Mouse (Mus musculus) heart, postnatal 4 days (tissue): ENCODE results near the gene Erc2. TPM values are rescaled to one million over a fixed set of nuclear protein-coding genes. Genes with fewer than 3 reads are reported as not detected.

Source experiments
- DNase-seq: peaks from one replicate; pipeline ENCODE4 v3.0.0; 2021
- total RNA-seq, 2 experiments: library from RNA; stranded (reverse); gene quantifications; 2 replicates each; pipeline ENCODE4 v1.2.3; 2021

The Erc2 gene
- 1 to 10 TPM; 3.8 to 4.0 TPM for total RNA-seq

DNA sequence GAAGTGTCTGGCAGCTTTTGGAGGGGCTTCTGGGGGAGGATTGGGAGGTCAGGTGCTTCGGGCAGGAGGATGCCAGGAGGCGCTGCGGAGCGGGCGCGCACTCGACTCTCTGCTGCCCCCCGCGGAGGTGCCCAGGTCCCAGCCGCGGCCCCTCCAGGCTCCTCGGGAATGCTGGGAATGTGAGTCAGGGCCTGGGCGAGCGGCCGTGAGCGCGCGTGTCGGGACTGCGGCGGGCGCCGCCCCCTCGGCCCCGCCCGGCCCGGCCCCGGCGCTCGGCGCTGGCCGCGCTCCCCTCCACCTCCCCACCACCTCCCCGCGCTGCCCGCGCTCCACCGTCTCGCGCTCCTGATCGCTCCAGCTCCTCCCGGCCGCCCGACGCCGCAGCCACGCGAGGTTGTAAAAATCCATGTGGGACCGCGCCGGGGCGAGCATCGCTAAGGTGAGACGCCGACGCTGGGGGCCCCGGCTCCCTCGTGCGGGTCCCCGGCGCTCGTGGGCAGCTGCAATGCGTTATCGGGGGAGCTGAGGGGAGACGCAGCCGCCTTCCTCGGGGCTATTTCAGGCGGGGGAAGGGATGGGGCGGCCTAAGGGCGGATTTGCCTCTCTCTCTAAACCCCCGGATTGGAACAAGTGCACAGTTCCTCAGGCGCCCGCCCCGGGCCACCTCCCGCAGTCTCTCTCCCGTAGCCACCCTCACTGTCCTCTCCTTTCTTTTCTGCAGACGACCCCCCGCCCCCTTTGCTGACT lies at the start of gene Erc2:
Gene Erc2, plus strand, starts transcription at position 253 of the 747 bp plus-strand sequence.
- DNase-seq, result peak; percentile 82

DNA sequence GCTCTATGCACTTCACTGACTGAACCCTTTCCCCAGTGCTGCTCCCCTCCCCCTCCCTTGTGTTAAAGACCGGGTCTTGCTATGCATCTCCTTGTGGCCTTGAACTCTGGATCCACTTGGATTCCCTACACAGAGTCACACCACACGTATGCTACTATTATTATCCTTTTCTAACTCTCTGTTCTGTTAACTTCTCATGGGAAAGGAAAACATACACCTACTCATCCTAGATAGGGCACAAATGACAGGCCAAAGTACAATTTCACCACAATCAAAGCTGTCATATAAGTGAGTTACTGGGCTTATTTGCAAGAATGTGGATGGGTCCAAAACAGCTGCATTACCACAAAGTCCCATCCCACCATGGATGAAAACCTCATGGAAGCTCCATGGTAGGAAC lies 43.8 kb upstream of the Erc2 start:
- no peak for DNase-seq

DNA sequence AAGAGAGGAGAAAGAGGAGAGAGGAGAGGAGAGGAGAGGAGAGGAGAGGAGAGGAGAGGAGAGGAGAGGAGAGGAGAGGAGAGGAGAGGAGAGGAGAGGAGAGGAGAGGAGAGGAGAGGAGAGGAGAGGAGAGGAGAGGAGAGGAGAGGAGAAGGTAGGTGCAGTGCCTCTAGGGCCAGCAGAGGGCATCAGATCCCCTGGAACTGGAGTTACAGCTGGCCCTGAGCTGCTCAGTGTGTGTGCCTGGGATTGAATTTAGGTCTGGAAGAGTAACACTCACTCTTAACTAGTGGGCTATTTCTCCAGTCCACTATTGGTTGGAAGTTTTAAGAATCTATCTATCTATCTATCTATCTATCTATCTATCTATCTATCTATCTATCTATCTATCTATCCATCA lies 32.6 kb upstream of the Erc2 start:
- DNase-seq, result peak; percentile 11

DNA sequence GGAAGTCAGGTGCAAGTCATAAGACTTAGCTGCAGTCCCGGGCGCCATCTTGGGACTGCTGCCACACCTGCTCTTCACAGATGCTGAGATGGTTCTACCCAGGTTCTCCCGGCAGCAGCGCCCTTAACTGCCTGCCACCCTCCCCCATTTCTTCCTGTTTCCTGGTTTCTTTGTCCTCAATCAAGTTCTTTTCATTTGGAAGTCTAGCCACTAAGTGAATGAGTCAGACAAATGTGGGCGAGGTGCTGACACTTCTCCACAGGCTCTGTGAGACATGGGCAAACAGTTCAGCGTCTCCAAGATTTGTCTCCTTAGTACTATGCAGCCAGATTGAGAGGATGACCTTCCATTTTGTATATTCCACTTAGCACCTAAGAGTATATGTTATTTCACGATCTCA lies 30.1 kb upstream of the Erc2 start:
- no peak for DNase-seq

DNA sequence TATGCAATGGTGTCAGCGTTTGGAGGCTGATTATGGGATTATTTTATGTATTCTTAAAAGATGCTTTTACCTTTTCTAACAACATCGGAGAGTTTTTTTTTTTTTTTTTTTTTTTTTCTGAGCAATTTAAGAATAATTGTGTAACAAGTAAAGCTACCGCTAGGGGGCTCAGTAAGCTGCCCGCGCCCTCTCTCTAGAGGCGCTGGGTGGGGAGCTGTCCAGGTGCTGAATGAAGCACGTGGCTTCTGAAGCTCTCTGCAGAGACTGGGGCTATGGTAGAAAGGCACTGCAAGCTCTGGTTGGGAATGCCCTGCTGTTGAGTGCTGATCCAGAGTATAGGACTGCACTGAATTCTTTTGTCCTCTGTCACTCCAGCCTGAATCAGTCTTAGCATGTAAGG lies 26.0 kb upstream of the Erc2 start:
- DNase-seq, result peak; percentile 92

DNA sequence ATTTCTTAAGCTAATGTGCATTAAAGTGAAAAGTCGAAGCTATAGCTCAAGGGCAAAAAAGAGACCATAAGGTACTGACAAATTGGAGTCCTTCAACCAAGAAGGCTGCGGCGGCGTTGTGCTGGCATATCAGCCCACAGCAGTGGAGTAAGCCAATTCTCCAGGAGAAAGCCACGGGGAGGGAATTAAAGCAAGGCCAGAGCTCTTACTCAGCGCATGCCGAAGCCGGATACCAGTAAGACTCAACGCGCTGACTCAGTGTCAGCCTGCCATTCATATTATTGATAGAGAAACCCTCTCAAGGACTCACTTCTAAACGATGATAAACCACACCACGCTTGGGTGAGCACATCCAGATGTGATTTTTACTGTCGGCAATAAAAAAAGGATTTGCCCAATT lies 20.1 kb upstream of the Erc2 start:
- DNase-seq, result no peak

DNA sequence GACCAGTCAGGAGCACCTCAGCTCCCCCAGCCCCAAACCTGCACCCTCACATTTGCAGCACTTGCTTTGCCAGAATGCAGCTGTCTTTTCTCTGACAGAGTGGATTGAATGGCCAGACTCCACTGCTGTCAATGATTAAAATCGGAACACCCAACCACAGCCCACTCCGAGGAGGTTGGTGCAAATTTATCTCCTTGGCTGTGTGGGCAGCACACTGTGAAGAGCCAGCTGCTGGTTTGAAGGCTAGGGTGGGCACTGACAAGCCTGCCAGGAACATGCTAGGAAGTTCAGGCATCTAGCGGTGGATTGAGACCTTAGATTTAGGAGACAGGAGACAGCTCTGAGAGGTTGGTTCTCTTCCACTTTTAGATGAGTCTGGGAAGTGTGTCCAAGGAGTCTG lies 14.8 kb upstream of the Erc2 start:
- DNase-seq, result no peak

DNA sequence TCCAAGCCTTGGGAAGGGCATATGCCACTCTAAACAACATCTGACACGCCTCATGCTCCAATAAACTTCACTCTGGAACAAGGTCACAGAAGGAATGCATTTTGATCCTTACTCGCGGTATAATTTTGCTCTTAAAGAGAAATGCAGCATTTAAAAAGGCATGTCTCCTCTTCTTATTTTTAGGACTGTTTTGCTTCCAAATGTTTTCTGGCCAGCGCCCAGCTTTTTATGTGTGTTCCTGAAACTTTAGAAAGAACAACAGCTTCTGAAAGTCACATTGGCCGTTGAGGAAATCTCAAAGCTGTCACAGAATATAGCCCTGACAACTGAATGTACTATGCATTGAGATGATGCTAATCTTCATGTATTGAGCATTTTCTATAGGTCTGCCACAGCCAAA lies 8.5 kb upstream of the Erc2 start:
- DNase-seq, result no peak

DNA sequence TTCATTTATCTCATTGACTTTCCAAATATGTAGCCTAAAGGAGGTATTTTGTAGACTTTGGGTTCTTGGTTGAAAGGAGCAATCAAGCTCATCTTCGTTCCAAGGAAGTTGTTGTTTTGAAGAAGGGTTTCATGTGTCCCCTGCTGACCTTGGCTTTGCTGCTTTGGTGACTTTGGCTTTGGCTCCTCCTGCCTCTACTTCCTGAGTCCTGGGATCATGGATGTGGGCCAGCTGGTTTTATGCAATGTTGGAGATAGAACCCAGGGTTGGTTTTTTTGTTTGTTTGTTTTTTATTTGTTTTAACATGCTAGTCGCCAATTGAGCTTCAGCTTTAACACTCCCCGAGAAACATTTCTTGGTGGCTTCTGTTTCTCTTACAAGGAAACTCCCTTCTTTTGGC lies 4.9 kb upstream of the Erc2 start:
- no peak for DNase-seq

DNA sequence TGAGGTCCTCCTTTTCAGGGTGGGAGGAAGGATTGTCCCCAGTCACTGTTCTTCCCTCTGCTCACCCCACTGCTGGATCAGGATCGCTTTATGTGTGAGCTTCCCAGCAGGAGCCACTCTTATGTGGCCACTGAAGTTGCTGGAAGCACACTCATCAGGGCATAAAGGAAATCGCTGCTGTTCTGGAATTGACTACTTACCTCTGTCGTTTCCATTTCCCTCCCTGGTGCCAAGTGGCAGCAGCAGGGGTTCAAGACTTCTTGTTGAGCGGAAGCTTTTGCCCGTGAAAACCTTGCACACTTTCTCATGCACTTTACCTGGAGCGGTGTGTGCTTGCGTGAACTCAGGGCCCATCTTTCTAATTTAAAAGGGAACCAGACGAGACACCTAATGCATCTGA lies 652 bp upstream of the Erc2 start:
- no peak for DNase-seq

DNA sequence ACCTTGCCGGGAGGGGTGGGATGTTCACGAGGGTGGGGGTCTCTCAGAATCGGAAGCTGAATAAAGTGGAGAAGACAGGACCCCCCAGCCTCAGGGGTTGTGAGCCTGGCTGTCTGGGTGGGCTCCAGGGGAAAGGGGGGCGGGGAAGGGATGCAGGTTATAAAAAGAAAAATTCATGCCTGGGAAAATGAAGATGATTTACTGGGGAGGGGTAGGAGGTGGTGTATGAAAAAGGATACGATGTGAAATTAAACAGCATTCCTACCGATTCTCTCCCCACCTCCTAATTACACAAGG lies 643 bp downstream of the Erc2 start:
- DNase-seq, result no peak

DNA sequence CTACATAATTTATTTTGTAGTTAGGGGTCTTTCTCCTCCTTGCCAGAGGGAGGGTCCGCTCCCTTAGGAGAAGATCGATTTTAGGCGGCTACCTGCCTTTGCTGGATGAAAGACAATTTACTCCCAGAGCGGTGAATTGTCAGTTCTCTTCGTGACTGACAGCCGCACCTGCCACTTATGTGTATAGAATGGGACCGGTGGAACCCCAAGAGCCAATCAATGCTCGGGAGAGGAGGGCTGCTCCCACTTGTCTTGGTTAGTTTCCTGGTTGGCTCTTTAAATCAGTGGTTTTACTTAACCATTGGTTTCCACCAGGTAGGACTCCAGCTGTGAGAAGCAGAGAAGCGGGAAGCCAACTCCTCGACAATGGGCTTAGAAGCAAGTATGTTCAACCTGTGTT lies 1.1 kb downstream of the Erc2 start:
- DNase-seq, result peak; percentile 69

DNA sequence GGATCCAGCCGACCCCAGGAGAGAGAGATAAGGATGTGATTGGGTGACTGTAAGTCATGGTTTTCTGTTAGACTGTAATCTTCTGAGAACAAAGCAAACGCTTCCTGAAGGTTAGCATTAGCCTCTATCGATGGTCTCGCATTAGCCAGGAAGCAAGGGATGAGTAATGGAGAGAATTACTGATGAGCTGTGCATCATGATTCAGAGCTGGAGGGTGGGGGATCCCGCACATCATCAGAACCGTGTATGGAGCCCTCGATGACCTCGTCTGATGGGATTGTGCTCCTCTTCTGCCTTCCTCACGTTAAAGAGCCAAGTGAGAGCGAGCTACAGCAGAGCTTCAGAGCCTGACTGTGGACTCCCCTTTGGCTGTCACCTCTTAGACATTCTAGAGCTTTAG lies 6.5 kb downstream of the Erc2 start:
- DNase-seq, result no peak

DNA sequence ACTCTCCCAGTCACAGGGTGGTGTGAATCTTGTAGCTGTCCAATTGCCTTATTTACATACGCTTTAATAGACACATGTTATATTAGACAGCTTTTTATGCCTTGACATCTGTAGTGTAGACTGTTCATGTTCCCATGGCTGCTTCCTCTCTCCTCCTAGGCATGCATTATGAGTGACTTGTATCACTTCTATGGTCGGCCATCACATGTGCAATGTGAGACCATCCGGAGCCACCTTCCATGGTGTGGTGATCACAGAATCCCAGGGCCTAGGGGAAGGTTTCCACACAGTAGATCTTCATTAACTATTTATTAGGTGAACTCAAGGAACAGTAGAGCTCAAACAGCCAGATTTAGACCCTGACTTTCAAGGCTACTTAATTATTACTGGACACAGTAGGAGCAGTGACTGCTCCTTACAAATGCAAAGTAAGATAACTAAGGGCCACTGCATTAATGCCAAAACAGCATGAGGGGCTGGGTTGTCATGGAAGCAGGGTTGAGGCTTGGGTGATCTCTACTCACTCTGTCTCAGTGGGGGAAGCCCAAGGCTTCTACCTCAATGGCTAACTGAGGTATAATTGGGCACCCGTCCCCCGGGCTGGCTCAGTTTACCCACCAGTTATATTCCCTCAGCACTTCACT lies 7.3 kb downstream of the Erc2 start:
- DNase-seq, result no peak

DNA sequence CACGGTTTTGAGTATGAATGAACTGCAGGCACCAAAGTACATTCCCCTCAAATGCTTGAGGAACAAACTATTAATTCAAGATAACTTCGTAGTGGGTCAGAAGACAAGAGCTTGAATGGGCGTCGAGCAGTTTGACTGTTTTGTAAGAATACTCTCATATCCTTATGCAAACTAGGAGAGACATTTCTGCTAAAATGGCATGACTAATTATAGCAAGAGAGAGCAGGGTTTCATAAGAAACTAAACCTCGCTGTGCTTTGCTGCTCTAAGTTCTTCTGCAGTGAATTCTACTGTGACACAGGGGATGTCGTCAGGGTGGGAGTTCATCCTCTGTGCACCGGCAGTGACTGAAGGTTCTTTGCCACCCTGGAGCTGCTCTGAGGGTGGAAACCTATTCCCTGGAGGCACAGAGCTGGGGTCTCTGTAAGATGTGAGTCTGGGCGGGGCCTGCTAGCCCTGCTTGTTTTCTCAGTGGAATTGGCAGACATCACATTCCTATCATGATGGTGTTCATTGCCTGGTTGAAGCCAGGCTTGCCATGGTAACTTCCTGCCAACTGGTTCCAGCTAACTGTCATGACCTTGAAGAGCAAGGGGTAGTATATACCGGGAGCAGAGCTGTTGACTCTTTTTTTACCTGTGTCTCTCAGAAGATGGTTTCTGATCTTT lies 8.9 kb downstream of the Erc2 start:
- no peak for DNase-seq

DNA sequence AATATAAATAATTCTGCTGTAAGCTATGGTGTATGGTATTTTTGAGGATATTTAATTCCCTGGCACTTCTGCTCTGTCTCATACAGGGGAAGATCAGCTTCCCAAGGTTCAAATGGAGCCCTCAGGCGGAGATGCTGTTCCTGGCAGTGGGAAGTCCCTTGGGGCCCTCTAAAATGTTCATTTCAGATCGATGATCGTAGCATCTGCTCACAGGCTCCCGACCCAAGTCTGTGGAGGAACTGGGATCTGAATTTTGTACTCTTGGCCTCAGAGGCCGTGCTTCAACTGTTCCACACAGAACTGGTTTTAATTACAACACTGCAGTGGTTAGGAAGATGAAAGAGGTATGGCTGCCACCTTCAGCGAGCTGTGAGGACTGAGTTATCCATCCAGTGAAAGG lies 12.5 kb downstream of the Erc2 start:
- DNase-seq, result no peak

DNA sequence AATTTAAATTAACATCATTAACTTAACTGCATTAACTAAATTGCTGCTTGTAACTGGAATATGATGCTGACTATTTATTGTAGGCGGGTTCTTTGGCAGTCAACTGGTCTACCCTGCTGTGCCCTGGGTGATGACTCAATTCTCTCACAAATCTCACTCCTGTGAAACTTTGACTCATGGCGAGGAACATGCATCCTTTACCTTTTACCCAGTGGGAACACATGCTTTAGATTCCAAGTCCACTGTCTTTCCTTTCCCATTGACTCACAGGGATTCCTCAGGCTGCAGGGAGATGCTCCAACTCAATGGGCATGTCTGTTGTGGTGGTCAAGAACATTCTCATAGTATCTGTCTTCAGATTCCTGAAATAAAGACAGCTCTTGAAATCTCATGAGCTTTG lies 14.3 kb downstream of the Erc2 start:
- no peak for DNase-seq

DNA sequence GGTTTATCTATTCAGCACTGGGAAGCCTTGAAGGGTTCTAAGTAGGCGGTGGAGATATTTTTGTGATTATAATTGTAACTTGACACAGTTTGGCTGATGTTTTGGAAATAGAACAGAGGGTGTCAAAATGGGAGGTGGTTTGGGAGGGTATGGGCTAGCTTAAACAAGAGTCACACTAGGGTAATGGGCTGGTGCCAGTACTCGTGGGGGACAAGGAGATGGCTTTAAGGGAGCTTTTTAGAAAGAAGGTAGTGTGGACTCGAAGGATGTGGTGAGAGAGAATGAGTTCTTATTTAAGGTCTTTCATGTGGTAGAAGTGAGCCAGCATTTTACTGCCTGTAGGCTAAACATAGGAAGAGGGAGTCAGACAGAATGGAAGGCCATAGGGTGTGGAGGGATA lies 19.2 kb downstream of the Erc2 start:
- no peak for DNase-seq

DNA sequence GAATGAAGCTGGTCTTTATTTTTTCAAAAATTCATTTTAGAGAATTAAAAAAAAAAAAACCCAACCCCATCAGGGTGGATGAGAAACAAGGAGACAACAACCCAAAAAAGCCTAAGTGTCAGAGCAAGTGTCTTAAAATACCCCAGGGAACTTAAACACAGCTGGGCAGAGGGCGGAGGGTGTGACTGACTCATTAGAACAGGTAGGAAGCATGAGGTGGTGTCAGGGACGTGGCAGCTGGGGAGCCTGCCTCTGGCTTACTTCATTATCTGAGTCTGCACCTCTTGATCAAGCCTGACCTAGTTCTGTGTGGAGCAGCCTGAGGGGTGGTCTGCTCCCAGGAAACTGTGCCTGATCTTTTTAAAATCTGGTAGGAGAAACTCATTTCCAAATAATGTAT lies 20.8 kb downstream of the Erc2 start:
- DNase-seq, result no peak

DNA sequence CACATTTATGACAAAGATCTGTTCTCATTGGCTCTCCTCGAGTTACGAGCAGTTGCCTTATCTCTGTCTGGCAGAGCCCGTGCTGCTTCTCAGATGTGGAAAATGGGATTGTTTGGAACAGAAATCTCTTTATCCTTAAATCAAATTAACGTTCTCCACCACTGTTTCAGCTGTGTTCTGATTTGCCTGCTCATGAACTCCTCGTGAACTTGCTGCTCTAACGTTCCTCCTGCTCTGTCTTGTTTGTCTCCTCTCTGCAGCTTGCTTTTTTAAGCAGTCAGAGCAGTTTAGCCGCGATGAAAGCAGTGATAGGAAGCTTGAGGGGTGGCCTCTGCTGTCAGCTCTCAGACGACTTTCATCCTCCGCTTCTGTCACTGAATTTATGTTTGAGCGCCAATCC lies 32.4 kb downstream of the Erc2 start:
- DNase-seq, result no peak

DNA sequence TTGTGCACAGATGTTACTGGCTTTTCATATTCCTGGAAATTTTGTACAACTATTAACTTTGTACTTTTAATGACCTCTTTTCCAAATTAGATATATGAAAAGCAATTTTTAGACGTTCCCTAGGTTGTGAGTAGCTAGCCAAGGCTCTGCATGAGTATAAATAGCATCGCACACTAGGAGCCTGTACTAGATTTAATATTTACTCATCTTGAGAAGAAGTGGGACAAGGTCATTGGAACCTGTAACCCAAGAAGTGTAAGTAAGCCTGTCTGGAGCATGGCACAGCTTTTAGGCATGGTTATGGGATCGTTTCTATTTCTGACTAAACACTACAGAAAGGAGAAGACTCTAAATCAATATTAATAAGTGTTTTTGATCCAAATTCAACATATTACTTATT lies 36.4 kb downstream of the Erc2 start:
- no peak for DNase-seq

DNA sequence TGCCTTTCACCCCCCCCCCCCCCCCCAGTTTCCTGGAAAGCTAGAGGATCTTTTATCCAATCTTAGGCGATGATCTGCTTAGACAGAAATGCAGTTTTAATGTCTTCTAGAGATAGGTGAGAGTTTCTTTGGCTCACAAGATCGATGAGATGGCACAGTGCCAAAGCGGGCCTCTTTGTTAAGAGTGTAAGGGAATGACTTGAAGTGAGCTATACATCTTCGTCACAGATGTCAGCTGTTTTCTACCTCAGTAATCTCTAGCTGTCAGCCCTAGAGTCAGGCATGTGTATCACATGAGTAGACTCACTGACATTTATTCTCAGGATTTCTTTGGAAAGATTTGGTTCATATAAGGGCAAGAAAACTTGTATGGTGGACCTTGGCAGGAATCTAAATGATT lies 39.2 kb downstream of the Erc2 start:
- DNase-seq, result peak; percentile 7

DNA sequence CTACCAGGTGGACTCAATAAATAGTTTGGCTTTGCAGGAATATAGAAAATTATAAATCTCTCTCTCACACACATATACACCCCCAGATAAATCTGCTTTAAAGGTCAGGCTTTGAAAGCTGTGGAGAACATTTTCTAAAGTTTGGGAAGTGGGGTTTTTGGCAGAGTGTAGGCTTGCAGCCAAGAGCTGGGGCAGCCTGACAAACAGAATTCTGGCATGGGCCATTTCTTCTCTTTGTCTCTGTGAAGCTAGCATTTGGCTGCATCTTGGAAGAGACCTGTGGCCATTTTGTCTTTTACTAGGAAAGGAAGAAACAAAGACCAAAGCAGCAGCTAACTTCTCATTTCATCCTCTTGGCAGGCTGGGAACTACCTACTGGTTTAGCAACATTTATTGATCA lies 40.0 kb downstream of the Erc2 start:
- no peak for DNase-seq
